Mouse (Mus musculus) left cerebral cortex, postnatal 36 days (tissue): Measurements from ENCODE around the gene Lypd5. TPM values are rescaled to one million over a fixed set of nuclear protein-coding genes. Genes with fewer than 3 reads are reported as not detected.

Experiments used
- microRNA-seq: library from miRNA; unstranded; fragments of <30 nt; microRNA quantifications from one replicate; pipeline ENCODE4 v1.2.0, GENCODE M21; 2022
- total RNA-seq, 2 experiments: library from RNA; stranded (reverse); gene quantifications; 2 replicates each; pipeline ENCODE4 v1.2.3; 2021

The Lypd5 gene
- total RNA-seq, 2 experiments from 2014 or later = not detected

Small RNA genes within 50 kb of the gene (microRNA-seq; reads per million reads assigned to microRNA genes)
- gene Gm27592 = not detected

Other genes starting within 250 kb of the Lypd5 start
- 10 to 100 TPM in 1 of 2 experiments, 1 to 10 TPM in 1; 8.9 to 13.0 TPM for gene Zfp112, start 236.9 kb upstream of the Lypd5 start, total RNA-seq
- gene Zfp235, start 215.0 kb upstream of the Lypd5 start, total RNA-seq = 10 to 100 TPM; 20.5 to 23.5 TPM
- gene Zfp114, start 174.1 kb upstream of the Lypd5 start, total RNA-seq = 1 to 10 TPM; 3.3 to 4.3 TPM
- 10 to 100 TPM; 11.2 to 11.9 TPM for gene Zfp111, start 137.8 kb upstream of the Lypd5 start, total RNA-seq
- gene Zfp109, start 111.6 kb upstream of the Lypd5 start, total RNA-seq = 10 to 100 TPM in 1 of 2 experiments, 1 to 10 TPM in 1; 8.6 to 10.8 TPM
- gene Zfp108, start 94.4 kb upstream of the Lypd5 start, total RNA-seq = 1 to 10 TPM; 7.8 to 9.1 TPM
- gene Zfp93, start 78.8 kb upstream of the Lypd5 start, total RNA-seq = 10 to 100 TPM; 11.8 to 12.6 TPM
- gene Zfp61, start 48.0 kb upstream of the Lypd5 start, total RNA-seq = 10 to 100 TPM; 21.9 to 23.9 TPM
- 10 to 100 TPM; 13.2 to 16.2 TPM for gene Zfp94, start 32.5 kb upstream of the Lypd5 start, total RNA-seq
- gene Tescl, start 15.3 kb upstream of the Lypd5 start, total RNA-seq = not detected
- under 1 TPM; 0.42 to 0.77 TPM for gene Kcnn4, start 21.1 kb downstream of the Lypd5 start, total RNA-seq
- 10 to 100 TPM; 39.6 to 51.1 TPM for gene Smg9, start 50.4 kb downstream of the Lypd5 start, total RNA-seq
- under 1 TPM; 0.42 to 0.72 TPM for gene Irgc1, start 103.1 kb downstream of the Lypd5 start, total RNA-seq
- 1 to 10 TPM in 1 of 2 experiments, under 1 TPM in 1; 0.91 to 1.7 TPM for gene Plaur, start 113.3 kb downstream of the Lypd5 start, total RNA-seq
- gene Cadm4, start 132.8 kb downstream of the Lypd5 start, total RNA-seq = 100 to 1,000 TPM; 235 to 307 TPM
- gene Zfp428, start 157.8 kb downstream of the Lypd5 start, total RNA-seq = 10 to 100 TPM; 47.9 to 49.4 TPM
- gene AC161166.1, start 163.3 kb downstream of the Lypd5 start, total RNA-seq = not detected
- 10 to 100 TPM; 80.8 to 89.2 TPM for gene Irgq, start 181.5 kb downstream of the Lypd5 start, total RNA-seq
- gene Pinlyp, start 196.9 kb downstream of the Lypd5 start, total RNA-seq = not detected
- 10 to 100 TPM; 29.8 to 41.4 TPM for gene Xrcc1, start 197.1 kb downstream of the Lypd5 start, total RNA-seq
- gene Ethe1, start 238.3 kb downstream of the Lypd5 start, total RNA-seq = 10 to 100 TPM; 11.8 to 14.3 TPM
- 1 to 10 TPM; 6.6 to 6.8 TPM for gene Zfp575, start 238.4 kb downstream of the Lypd5 start, total RNA-seq